Comparison of ENCODE assay signal across 8 mouse cellular contexts in the genomic region with DNA sequence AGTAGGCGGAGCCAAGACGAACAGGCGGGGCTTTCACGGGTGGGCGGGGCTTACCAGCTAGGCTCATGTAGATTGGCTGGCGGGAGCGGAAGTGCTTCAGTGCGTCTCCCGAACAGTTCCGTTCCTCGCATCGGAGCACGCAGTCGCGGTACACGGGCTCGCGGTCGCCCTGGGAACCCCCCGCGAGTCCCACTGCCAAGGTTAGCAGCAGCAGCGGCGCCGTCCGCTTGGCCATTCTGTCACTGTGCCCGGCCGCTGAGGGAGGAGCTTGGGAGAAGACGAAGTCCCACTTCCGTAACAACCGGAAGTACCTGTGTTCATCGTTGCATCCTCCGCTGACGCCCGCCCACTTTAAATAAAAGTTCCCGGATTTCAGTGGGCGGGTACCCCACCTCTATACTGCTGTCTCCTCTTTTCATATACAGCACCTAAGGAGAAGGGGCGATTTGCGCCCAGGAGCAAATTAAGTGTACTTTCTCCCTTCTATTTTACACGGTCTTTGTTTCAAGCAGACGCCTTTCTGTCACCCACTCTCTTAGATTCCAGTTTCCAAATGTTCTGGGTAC. TPM values are rescaled to one million over a fixed set of nuclear protein-coding genes. Genes with fewer than 3 reads are reported as not detected.
DNase-seq lines count a peak whose midpoint lies in the region; ATAC-seq lines count a peak whose summit lies in the region.

A gene (minus strand): TSS at position 330 of the 566 bp plus-strand sequence.

- peaks cover 10% of the 10 kb centered on the region for H3K4me1 ChIP-seq in hindbrain, embryonic 12.5 days

- peak within 1 kb of the TSS; percentile 74 for H3K4me3 ChIP-seq in hindbrain, embryonic 12.5 days

- peak within 1 kb of the TSS; percentile 98 for H3K27ac ChIP-seq in hindbrain, embryonic 12.5 days

- DNase-seq in Muller cell, postnatal 12 days (ENCODE audit: inconsistent ontology term) = peak; percentile 94
- peak; percentile 92 for DNase-seq in cerebellum, adult 9-11 months
- peak; percentile 87 for DNase-seq in frontal cortex, postnatal 10 days (ENCODE audit: low spot score in 2 of 2)
- DNase-seq in layer of hippocampus, postnatal 25 days (ENCODE audit: extremely low spot score in 1 of 2, low spot score in 1 of 2) = peak; percentile 68 to 87
- DNase-seq in lung, postnatal 25 days (ENCODE audit: low spot score) = peak; percentile 86
- peak; percentile 94 for DNase-seq in retina, embryonic 14.5 days (ENCODE audit: low spot score)
- DNase-seq in thymus, postnatal 4 days = peak; percentile 89

- ATAC-seq in hindbrain, embryonic 12.5 days (ENCODE audit: low FRiP score) = peak; percentile 91

- peaks cover 19% of the 10 kb centered on the region for H3K27me3 ChIP-seq in hindbrain, embryonic 12.5 days

- under 1% methylated on average over 40 of the region's 40 CpGs for WGBS in hindbrain, embryonic 12.5 days

- H3K9ac ChIP-seq in hindbrain, embryonic 12.5 days = peak within 1 kb of the TSS; percentile 67

- peak within 1 kb of the TSS; percentile 72 for H3K4me2 ChIP-seq in hindbrain, embryonic 12.5 days (replicated peaks)

- no peaks in the 10 kb centered on the region for H3K9me3 ChIP-seq in hindbrain, embryonic 12.5 days (replicated peaks)

- H3K36me3 ChIP-seq in hindbrain, embryonic 12.5 days = 0 out of 2 replicates have a peak, but pooled peaks cover 3% of the 10 kb centered on the region

RNA-seq across cellular contexts. Expression of the gene that starts here (rescaled TPM):
- polyA plus RNA-seq in hindbrain, embryonic 12.5 days (2016; fragmentation: Nextera tagmentation; extraction: Ambion mirVana) = 9.1 and 10.2 TPM in 2 replicates
- total RNA-seq in layer of hippocampus, postnatal 25 days (2021) = 1 to 10 TPM; 8.9 to 9.6 TPM

Comparison
In these comparisons a context has a peak if more than half of its experiments do, and no peak if none do; other contexts are left out.
1. Peak in every context shown above with its lines: DNase-seq, ATAC-seq, H3K4me3 ChIP-seq and H3K27ac ChIP-seq.